Mouse (Mus musculus): Measurements from ENCODE around the gene Lsp1.

- TF ChIP-seq CHD2 (IDR thresholded peaks at IDR 0.05; ENCODE audit: low read depth, low read length) (no peak), MAFK (IDR thresholded peaks at IDR 0.05; ENCODE audit: insufficient read depth, low read depth, low read length) (no peak), ZNF384 (IDR thresholded peaks at IDR 0.05; ENCODE audit: low read depth, low read length) (no peak), ZC3H11A (IDR thresholded peaks at IDR 0.05; ENCODE audit: borderline replicate concordance, low read depth, low read length) (no peak), HCFC1 (IDR thresholded peaks at IDR 0.05; ENCODE audit: borderline replicate concordance, insufficient read depth, low read length) (no peak)
These were observed 20.6 kb upstream of the Lsp1 start for GRCm38 (mm10) chr7:142439966-142440365.

Measured in ES-E14 (cell line).